Mouse (Mus musculus): ENCODE measurements around the gene Gm8369. TPM values are rescaled to one million over a fixed set of nuclear protein-coding genes. Genes with fewer than 3 reads are reported as not detected.

Gm8369 gene
- polyA plus RNA-seq (2014; fragmentation: Illumina TruSeq; extraction: RNeasy Lipid Tissue Mini Kit (QIAGEN cat#74804); ENCODE audit: low read depth, low replicate concordance) = 0.82 TPM

GRCm38 (mm10) chr19:11485746-11486145 is at the start of gene Gm8369:
TSS of gene Gm8369 (plus strand) at chr19:11485938.

DNA sequence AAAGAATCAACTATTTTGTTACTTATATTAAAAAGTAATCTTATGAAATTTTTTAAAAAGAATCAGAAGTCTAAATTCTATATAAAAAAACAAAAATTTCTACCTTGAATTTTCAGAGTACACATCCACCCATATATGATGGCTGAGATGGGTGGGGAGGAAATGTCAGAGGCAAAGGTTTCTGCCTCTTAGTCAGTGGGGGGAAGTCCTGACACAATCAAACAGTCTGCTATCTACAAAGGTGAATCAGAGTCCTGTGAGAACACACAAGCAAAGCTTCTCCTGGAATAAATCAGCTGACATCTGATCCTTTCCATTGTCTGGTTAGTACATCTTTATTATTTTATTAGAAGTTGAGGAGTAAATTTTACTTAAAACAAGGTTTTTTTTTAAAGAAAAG is 42.4 kb upstream of the Gm8369 start, which contains the start of gene Ms4a4b:
TSS of gene Ms4a4b (plus strand) at position 216 of the 400 bp plus-strand sequence.

DNA sequence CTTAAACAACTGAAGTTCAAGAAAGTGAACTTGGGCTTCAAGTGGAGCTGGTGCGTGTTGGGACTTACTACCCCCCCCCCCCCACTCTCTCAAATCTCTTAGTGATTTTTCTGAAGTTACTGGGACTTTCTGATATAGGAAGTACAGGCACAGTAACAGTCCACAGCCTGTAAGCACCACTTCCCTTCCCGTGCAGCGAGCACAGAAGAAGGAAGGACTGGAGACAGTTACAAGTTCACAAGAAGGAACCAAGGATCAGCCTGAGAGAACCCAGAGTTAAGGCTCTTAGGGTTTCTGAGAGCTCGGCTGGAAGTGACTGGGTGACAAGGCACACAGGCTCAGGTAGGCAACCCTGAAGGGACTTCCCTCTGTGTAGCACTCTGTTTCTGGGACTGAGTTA is 16.5 kb upstream of the Gm8369 start, which contains the start of gene Ms4a6c:
TSS of gene Ms4a6c (plus strand) at position 152 of the 400 bp plus-strand sequence.

GRCm38 (mm10) chr19:11516246-11516645 is 30.5 kb downstream of the Gm8369 start, which contains the start of gene Ms4a6b:
TSS of gene Ms4a6b (plus strand) at chr19:11516512.

GRCm38 (mm10) chr19:11536593-11536992 is 50.9 kb downstream of the Gm8369 start, which contains the start of gene Ms4a4d:
TSS of gene Ms4a4d (plus strand) at chr19:11536801.

Other genes starting within 250 kb of the Gm8369 start
- gene Ms4a1, start 219.7 kb upstream of the Gm8369 start, polyA plus RNA-seq (2014; fragmentation: Illumina TruSeq; extraction: RNeasy Lipid Tissue Mini Kit (QIAGEN cat#74804); ENCODE audit: low read depth, low replicate concordance) = 1.9 TPM
- gene Ms4a5, start 202.1 kb upstream of the Gm8369 start, polyA plus RNA-seq (2014; fragmentation: Illumina TruSeq; extraction: RNeasy Lipid Tissue Mini Kit (QIAGEN cat#74804); ENCODE audit: low read depth, low replicate concordance) = not detected
- gene Ms4a14, start 171.5 kb upstream of the Gm8369 start, polyA plus RNA-seq (2014; fragmentation: Illumina TruSeq; extraction: RNeasy Lipid Tissue Mini Kit (QIAGEN cat#74804); ENCODE audit: low read depth, low replicate concordance) = 0.93 TPM
- 12.4 TPM for gene Ms4a7, start 149.8 kb upstream of the Gm8369 start, polyA plus RNA-seq (2014; fragmentation: Illumina TruSeq; extraction: RNeasy Lipid Tissue Mini Kit (QIAGEN cat#74804); ENCODE audit: low read depth, low replicate concordance)
- 17.1 TPM for gene Ms4a4a, start 110.4 kb upstream of the Gm8369 start, polyA plus RNA-seq (2014; fragmentation: Illumina TruSeq; extraction: RNeasy Lipid Tissue Mini Kit (QIAGEN cat#74804); ENCODE audit: low read depth, low replicate concordance)
- gene Ms4a4c, start 81.2 kb upstream of the Gm8369 start, polyA plus RNA-seq (2014; fragmentation: Illumina TruSeq; extraction: RNeasy Lipid Tissue Mini Kit (QIAGEN cat#74804); ENCODE audit: low read depth, low replicate concordance) = 8.2 TPM
- gene Ms4a4b, start 42.4 kb upstream of the Gm8369 start, polyA plus RNA-seq (2014; fragmentation: Illumina TruSeq; extraction: RNeasy Lipid Tissue Mini Kit (QIAGEN cat#74804); ENCODE audit: low read depth, low replicate concordance) = 3.3 TPM
- 37.9 TPM for gene Ms4a6c, start 16.6 kb upstream of the Gm8369 start, polyA plus RNA-seq (2014; fragmentation: Illumina TruSeq; extraction: RNeasy Lipid Tissue Mini Kit (QIAGEN cat#74804); ENCODE audit: low read depth, low replicate concordance)
- 22.9 TPM for gene Ms4a6b, start 30.6 kb downstream of the Gm8369 start, polyA plus RNA-seq (2014; fragmentation: Illumina TruSeq; extraction: RNeasy Lipid Tissue Mini Kit (QIAGEN cat#74804); ENCODE audit: low read depth, low replicate concordance)
- gene Ms4a4d, start 50.9 kb downstream of the Gm8369 start, polyA plus RNA-seq (2014; fragmentation: Illumina TruSeq; extraction: RNeasy Lipid Tissue Mini Kit (QIAGEN cat#74804); ENCODE audit: low read depth, low replicate concordance) = 19.2 TPM
- 18.7 TPM for gene Ms4a6d, start 118.9 kb downstream of the Gm8369 start, polyA plus RNA-seq (2014; fragmentation: Illumina TruSeq; extraction: RNeasy Lipid Tissue Mini Kit (QIAGEN cat#74804); ENCODE audit: low read depth, low replicate concordance)
- 0.64 TPM for gene Ms4a2, start 137.8 kb downstream of the Gm8369 start, polyA plus RNA-seq (2014; fragmentation: Illumina TruSeq; extraction: RNeasy Lipid Tissue Mini Kit (QIAGEN cat#74804); ENCODE audit: low read depth, low replicate concordance)
- gene Ms4a3, start 154.9 kb downstream of the Gm8369 start, polyA plus RNA-seq (2014; fragmentation: Illumina TruSeq; extraction: RNeasy Lipid Tissue Mini Kit (QIAGEN cat#74804); ENCODE audit: low read depth, low replicate concordance) = not detected
- gene Oosp2, start 174.6 kb downstream of the Gm8369 start, polyA plus RNA-seq (2014; fragmentation: Illumina TruSeq; extraction: RNeasy Lipid Tissue Mini Kit (QIAGEN cat#74804); ENCODE audit: low read depth, low replicate concordance) = 3.6 TPM
- gene Oosp1, start 205.2 kb downstream of the Gm8369 start, polyA plus RNA-seq (2014; fragmentation: Illumina TruSeq; extraction: RNeasy Lipid Tissue Mini Kit (QIAGEN cat#74804); ENCODE audit: low read depth, low replicate concordance) = 3.4 TPM
- not detected for gene Oosp3, start 211.1 kb downstream of the Gm8369 start, polyA plus RNA-seq (2014; fragmentation: Illumina TruSeq; extraction: RNeasy Lipid Tissue Mini Kit (QIAGEN cat#74804); ENCODE audit: low read depth, low replicate concordance)